Mouse (Mus musculus) CH12.LX (cell line): ENCODE data around the gene Zfp687.

Experiments used
- CTCF ChIP-seq, 2 experiments: IDR thresholded peaks in 1 of 2; conservative IDR thresholded peaks in 1 of 2; 2 replicates each; pipeline ENCODE4 v1.5.1; 2011 to 2012; ENCODE audit warnings: low read depth in 2 of 2, low read length in 2 of 2, improper control_type of control experiment in 1 of 2, inconsistent platforms in 1 of 2, mild to moderate bottlenecking in 1 of 2, moderate library complexity in 1 of 2
- GABPA ChIP-seq: IDR thresholded peaks from 2 replicates; pipeline ENCODE4 v1.6.1; 2012; ENCODE audit warnings: low read depth, low read length, improper control_type of control experiment, inconsistent platforms; ENCODE audit not compliant: insufficient replicate concordance
- HCFC1 ChIP-seq: IDR thresholded peaks from 2 replicates; pipeline ENCODE4 v1.6.1; 2012; ENCODE audit warnings: low read depth, mild to moderate bottlenecking, inconsistent platforms, low read length, improper control_type of control experiment
- MAFK ChIP-seq: IDR thresholded peaks from 2 replicates; pipeline ENCODE4 v1.6.1; 2011; ENCODE audit warnings: low read length, improper control_type of control experiment; ENCODE audit not compliant: insufficient replicate concordance
- MAX ChIP-seq: IDR thresholded peaks from 2 replicates; pipeline ENCODE4 v1.6.1; 2011; ENCODE audit warnings: low read length, improper control_type of control experiment
- MEF2A ChIP-seq: IDR thresholded peaks from 2 replicates; pipeline ENCODE4 v1.6.1; 2014; ENCODE audit warnings: low read depth, mild to moderate bottlenecking, inconsistent platforms, low read length, improper control_type of control experiment, borderline replicate concordance
- NRF1 ChIP-seq: IDR thresholded peaks from 2 replicates; pipeline ENCODE4 v1.6.1; 2014; ENCODE audit warnings: low read depth, mild to moderate bottlenecking, inconsistent platforms, low read length, improper control_type of control experiment, moderate library complexity
- PAX5 ChIP-seq: IDR thresholded peaks from 2 replicates; pipeline ENCODE4 v1.6.1; 2012; ENCODE audit warnings: low read length, inconsistent platforms, mixed read lengths
- POLR2A ChIP-seq: IDR thresholded peaks from 2 replicates; pipeline ENCODE4 v1.6.1; 2011; ENCODE audit warnings: low read depth, mild to moderate bottlenecking, improper control_type of control experiment, low read length
- POLR2AphosphoS2 ChIP-seq: IDR thresholded peaks from 2 replicates; pipeline ENCODE4 v1.6.1; 2011; ENCODE audit warnings: low read depth, low read length, improper control_type of control experiment
- SMC3 ChIP-seq: IDR thresholded peaks from 2 replicates; pipeline ENCODE4 v1.6.1; 2011; ENCODE audit warnings: low read depth, low read length, improper control_type of control experiment
- TCF12 ChIP-seq: IDR thresholded peaks from 2 replicates; pipeline ENCODE4 v1.6.1; 2014; ENCODE audit warnings: low read depth, mild to moderate bottlenecking, inconsistent platforms, low read length, improper control_type of control experiment
- ZC3H11A ChIP-seq: IDR thresholded peaks from 2 replicates; pipeline ENCODE4 v1.6.1; 2012; ENCODE audit warnings: low read depth, mild to moderate bottlenecking, inconsistent platforms, low read length, improper control_type of control experiment
- ZKSCAN1 ChIP-seq: IDR thresholded peaks from 2 replicates; pipeline ENCODE4 v1.6.1; 2012; ENCODE audit warnings: low read depth, inconsistent platforms, low read length, improper control_type of control experiment, borderline replicate concordance

- TF ChIP-seq SMC3, result peak; percentile 35
- no peak for TF ChIP-seq MAFK
- TF ChIP-seq TCF12, result no peak
- TF ChIP-seq CTCF (conservative IDR thresholded peaks at IDR 0.05 in 1 of 2, IDR thresholded peaks at IDR 0.05 in 1 of 2; ENCODE audit: low read depth in 2 of 2, low read length in 2 of 2), result peak; percentile 85 to 92
- no peak for TF ChIP-seq PAX5
- TF ChIP-seq MAX, result no peak
- TF ChIP-seq POLR2A, result no peak
- TF ChIP-seq POLR2AphosphoS2, result no peak
- TF ChIP-seq MEF2A, result peak; percentile 42; the same call in 1 of the 2 replicates
- no peak for TF ChIP-seq ZC3H11A
- no peak for TF ChIP-seq GABPA
- TF ChIP-seq ZKSCAN1, result no peak
- no peak for TF ChIP-seq NRF1
- no peak for TF ChIP-seq HCFC1
Observed at GRCm38 (mm10) chr3:95053701-95054100, 38.5 kb upstream of the Zfp687 start.
